Mouse (Mus musculus): ENCODE results near the gene Fanca. TPM values are rescaled to one million over a fixed set of nuclear protein-coding genes. Genes with fewer than 3 reads are reported as not detected.

Gene Fanca
- total and polyA plus RNA-seq, 2 experiments from 2014 or later, result 2.6 to 5.6 TPM

DNA sequence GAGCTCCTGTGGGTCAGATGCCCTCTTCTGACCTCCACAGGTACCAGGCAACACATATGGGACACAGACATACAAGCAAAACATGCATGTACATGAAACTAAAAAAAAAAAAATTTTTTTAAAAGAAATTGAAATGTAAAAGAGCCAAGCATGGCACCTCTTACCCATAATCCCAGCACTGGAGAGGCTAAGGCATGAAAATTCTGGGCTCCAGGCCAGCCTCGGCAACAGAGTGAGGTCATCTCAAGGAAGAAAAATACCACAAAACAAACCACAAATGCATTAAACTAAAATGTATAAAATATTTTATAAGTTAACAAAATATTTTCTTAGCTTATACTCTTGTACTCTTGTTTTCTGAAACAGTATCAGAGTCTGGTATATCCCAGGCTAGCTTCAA, 97.5 kb downstream of the Fanca start:
- H3K27ac ChIP-seq (ENCODE audit: low read depth, low read length), result no peak overlapping the region
- no peaks in the 10 kb centered on the region for H3K36me3 ChIP-seq (ENCODE audit: insufficient read depth)
- H3K9me3 ChIP-seq (ENCODE audit: low read length), result no peaks in the 10 kb centered on the region
- H3K9ac ChIP-seq, result no peak overlapping the region
- WGBS, result 64% methylated on average over 1 of the region's 1 CpGs
- H3K4me1 ChIP-seq (ENCODE audit: insufficient read depth), result peaks cover 11% of the 10 kb centered on the region; the same call in 1 of the 2 replicates
- no peaks in the 10 kb centered on the region for H3K27me3 ChIP-seq (ENCODE audit: insufficient read depth, low read length)
- no peak overlapping the region for H3K4me2 ChIP-seq (ENCODE audit: low read depth)
- ATAC-seq (no peak), DNase-seq (no peak)
- no peak overlapping the region for H3K4me3 ChIP-seq (ENCODE audit: low read depth, low read length)
- no peak for TF ChIP-seq CTCF (IDR thresholded peaks at IDR 0.05; ENCODE audit: low read depth)

Other genes with a start within 250 kb of the Fanca start
- gene Rpl13, start 216.2 kb downstream of the Fanca start, total RNA-seq (2014; rRNA removed), result 2,315 and 2,714 TPM in 2 replicates
- 944 and 1,242 TPM in 2 replicates for gene Rpl13, start 216.2 kb downstream of the Fanca start, polyA plus RNA-seq (2015; fragmentation: Nextera tagmentation; extraction: Ambion mirVana)
- gene Cpne7, start 201.2 kb downstream of the Fanca start, total RNA-seq (2014; rRNA removed), result 30.2 and 32.6 TPM in 2 replicates
- 13.5 and 25.0 TPM in 2 replicates for gene Cpne7, start 201.2 kb downstream of the Fanca start, polyA plus RNA-seq (2015; fragmentation: Nextera tagmentation; extraction: Ambion mirVana)
- gene Sult5a1, start 160.3 kb downstream of the Fanca start, total RNA-seq (2014; rRNA removed), result 0.71 and 5.0 TPM in 2 replicates
- 0.89 and 0.96 TPM in 2 replicates for gene Sult5a1, start 160.3 kb downstream of the Fanca start, polyA plus RNA-seq (2015; fragmentation: Nextera tagmentation; extraction: Ambion mirVana)
- gene Dpep1, start 132.3 kb downstream of the Fanca start, total RNA-seq (2014; rRNA removed), result 0.15 and 0.57 TPM in 2 replicates
- 0.23 and 0.46 TPM in 2 replicates for gene Dpep1, start 132.3 kb downstream of the Fanca start, polyA plus RNA-seq (2015; fragmentation: Nextera tagmentation; extraction: Ambion mirVana)
- gene Chmp1a, start 105.8 kb downstream of the Fanca start, total RNA-seq (2014; rRNA removed), result 207 and 211 TPM in 2 replicates
- 247 and 251 TPM in 2 replicates for gene Chmp1a, start 105.8 kb downstream of the Fanca start, polyA plus RNA-seq (2015; fragmentation: Nextera tagmentation; extraction: Ambion mirVana)
- gene Spata33, start 105.7 kb downstream of the Fanca start, total RNA-seq (2014; rRNA removed), result 6.3 and 7.8 TPM in 2 replicates
- gene Spata33, start 105.7 kb downstream of the Fanca start, polyA plus RNA-seq (2015; fragmentation: Nextera tagmentation; extraction: Ambion mirVana), result 7.6 and 8.2 TPM in 2 replicates
- 71.7 and 93.2 TPM in 2 replicates for gene Cdk10, start 93.7 kb downstream of the Fanca start, total RNA-seq (2014; rRNA removed)
- 48.7 and 54.3 TPM in 2 replicates for gene Cdk10, start 93.7 kb downstream of the Fanca start, polyA plus RNA-seq (2015; fragmentation: Nextera tagmentation; extraction: Ambion mirVana)
- 10.2 and 12.2 TPM in 2 replicates for gene Spata2l, start 82.3 kb downstream of the Fanca start, total RNA-seq (2014; rRNA removed)
- gene Spata2l, start 82.3 kb downstream of the Fanca start, polyA plus RNA-seq (2015; fragmentation: Nextera tagmentation; extraction: Ambion mirVana), result 11.3 and 14.8 TPM in 2 replicates
- gene Zfp276, start 64.4 kb downstream of the Fanca start, total RNA-seq (2014; rRNA removed), result 31.9 and 37.3 TPM in 2 replicates
- gene Zfp276, start 64.4 kb downstream of the Fanca start, polyA plus RNA-seq (2015; fragmentation: Nextera tagmentation; extraction: Ambion mirVana), result 10.1 and 14.8 TPM in 2 replicates
- gene Vps9d1, start 64.2 kb downstream of the Fanca start, total RNA-seq (2014; rRNA removed), result 54.4 and 94.6 TPM in 2 replicates
- gene Vps9d1, start 64.2 kb downstream of the Fanca start, polyA plus RNA-seq (2015; fragmentation: Nextera tagmentation; extraction: Ambion mirVana), result 44.8 and 54.3 TPM in 2 replicates
- 37.0 and 37.8 TPM in 2 replicates for gene Spire2, start 14.1 kb upstream of the Fanca start, total RNA-seq (2014; rRNA removed)
- gene Spire2, start 14.1 kb upstream of the Fanca start, polyA plus RNA-seq (2015; fragmentation: Nextera tagmentation; extraction: Ambion mirVana), result 21.3 and 24.2 TPM in 2 replicates
- gene Tcf25, start 55.2 kb upstream of the Fanca start, total RNA-seq (2014; rRNA removed), result 434 and 487 TPM in 2 replicates
- 275 and 296 TPM in 2 replicates for gene Tcf25, start 55.2 kb upstream of the Fanca start, polyA plus RNA-seq (2015; fragmentation: Nextera tagmentation; extraction: Ambion mirVana)
- 0.10 TPM in 1 of 2 replicates, not detected in the other for gene Mc1r, start 88.5 kb upstream of the Fanca start, total RNA-seq (2014; rRNA removed)
- 0.07 and 0.08 TPM in 2 replicates for gene Mc1r, start 88.5 kb upstream of the Fanca start, polyA plus RNA-seq (2015; fragmentation: Nextera tagmentation; extraction: Ambion mirVana)
- 3,807 and 3,931 TPM in 2 replicates for gene Tubb3, start 92.8 kb upstream of the Fanca start, total RNA-seq (2014; rRNA removed)
- gene Tubb3, start 92.8 kb upstream of the Fanca start, polyA plus RNA-seq (2015; fragmentation: Nextera tagmentation; extraction: Ambion mirVana), result 2,045 and 2,116 TPM in 2 replicates
- 35.8 and 41.4 TPM in 2 replicates for gene Def8, start 105.0 kb upstream of the Fanca start, total RNA-seq (2014; rRNA removed)
- gene Def8, start 105.0 kb upstream of the Fanca start, polyA plus RNA-seq (2015; fragmentation: Nextera tagmentation; extraction: Ambion mirVana), result 35.0 and 36.4 TPM in 2 replicates
- gene Afg3l1, start 159.3 kb upstream of the Fanca start, total RNA-seq (2014; rRNA removed), result 14.7 and 20.1 TPM in 2 replicates
- 32.0 and 40.7 TPM in 2 replicates for gene Afg3l1, start 159.3 kb upstream of the Fanca start, polyA plus RNA-seq (2015; fragmentation: Nextera tagmentation; extraction: Ambion mirVana)
- gene Dbndd1, start 196.9 kb upstream of the Fanca start, total RNA-seq (2014; rRNA removed), result 69.5 and 106 TPM in 2 replicates
- gene Dbndd1, start 196.9 kb upstream of the Fanca start, polyA plus RNA-seq (2015; fragmentation: Nextera tagmentation; extraction: Ambion mirVana), result 70.8 and 74.5 TPM in 2 replicates
- 32.7 and 33.7 TPM in 2 replicates for gene Gas8, start 200.3 kb upstream of the Fanca start, total RNA-seq (2014; rRNA removed)
- 46.2 and 51.9 TPM in 2 replicates for gene Gas8, start 200.3 kb upstream of the Fanca start, polyA plus RNA-seq (2015; fragmentation: Nextera tagmentation; extraction: Ambion mirVana)